Mouse (Mus musculus) testis, adult 2 months (tissue): ENCODE measurements around the gene Mypn. TPM values are rescaled to one million over a fixed set of nuclear protein-coding genes. Genes with fewer than 3 reads are reported as not detected.

Source experiments
- H3K27ac ChIP-seq: fragments of 200-500 bp; 2 replicates; pipeline ENCODE4 v1.5.1; 2012; ENCODE audit warnings: low read depth, low read length; ENCODE audit not compliant: control insufficient read depth, insufficient read depth
- H3K27me3 ChIP-seq: fragments of 200-500 bp; 2 replicates; pipeline ENCODE4 v1.6.1; 2012; ENCODE audit warnings: mild to moderate bottlenecking, low read length, moderate library complexity; ENCODE audit not compliant: control insufficient read depth, insufficient read depth
- H3K36me3 ChIP-seq: fragments of 200-500 bp; 2 replicates; pipeline ENCODE4 v1.6.1; 2012; ENCODE audit warnings: mild to moderate bottlenecking, low read length; ENCODE audit not compliant: control insufficient read depth, insufficient read depth
- H3K4me1 ChIP-seq: fragments of 200-500 bp; 2 replicates; pipeline ENCODE4 v1.6.1; 2012; ENCODE audit warnings: low read length; ENCODE audit not compliant: control insufficient read depth, insufficient read depth
- H3K4me3 ChIP-seq: fragments of 200-500 bp; 2 replicates; pipeline ENCODE4 v1.5.1; 2012; ENCODE audit warnings: low read depth, mild to moderate bottlenecking, low read length, moderate library complexity, mixed read lengths; ENCODE audit not compliant: control insufficient read depth
- CTCF ChIP-seq: fragments of 200-500 bp; IDR thresholded peaks from 2 replicates; pipeline ENCODE4 v1.5.1; 2012; ENCODE audit warnings: low read depth, mild to moderate bottlenecking, inconsistent platforms, low read length, moderate library complexity; ENCODE audit not compliant: control insufficient read depth, insufficient read depth, insufficient replicate concordance
- POLR2A ChIP-seq: fragments of 200-500 bp; IDR thresholded peaks from 2 replicates; pipeline ENCODE4 v1.6.1; 2012; ENCODE audit warnings: low read depth, mild to moderate bottlenecking, inconsistent platforms, low read length, moderate library complexity; ENCODE audit not compliant: control insufficient read depth
- polyA plus RNA-seq: library from polyadenylated mRNA; depleted of rRNA; stranded (reverse); fragments of >200 nt; gene quantifications from 2 replicates; pipeline ENCODE4 v1.2.3, GENCODE M21; 2012

Mypn gene
- polyA plus RNA-seq, 1 experiment, result 3.2 TPM

GRCm38 (mm10) chr10:63242798-63243435 is 39.2 kb upstream of the Mypn start:
- Histone ChIP-seq H3K36me3 (peaks cover 2% of the 10 kb centered on the region; the same call in 1 of the 2 replicates), H3K4me1 (no peaks in the 10 kb centered on the region; the same call in 1 of the 2 replicates), H3K4me3 (peak overlapping the region; percentile 99; the same call in 1 of the 2 replicates), H3K27ac (peak overlapping the region; percentile 54), H3K27me3 (no peaks in the 10 kb centered on the region)
- TF ChIP-seq CTCF, result no peak
- TF ChIP-seq POLR2A, result no peak

GRCm38 (mm10) chr10:63240868-63241271 is 37.1 kb upstream of the Mypn start:
- no peaks in the 10 kb centered on the region for H3K27me3 ChIP-seq
- no peaks in the 10 kb centered on the region for H3K36me3 ChIP-seq
- no peak for TF ChIP-seq POLR2A
- no peak for TF ChIP-seq CTCF
- no peak overlapping the region for H3K27ac ChIP-seq
- no peaks in the 10 kb centered on the region; the same call in 1 of the 2 replicates for H3K4me1 ChIP-seq
- H3K4me3 ChIP-seq, result no peak overlapping the region

GRCm38 (mm10) chr10:63239848-63240247 is 36.1 kb upstream of the Mypn start:
- H3K27ac ChIP-seq, result no peak overlapping the region
- TF ChIP-seq POLR2A, result no peak
- TF ChIP-seq CTCF, result no peak

GRCm38 (mm10) chr10:63238090-63238489 is 34.3 kb upstream of the Mypn start:
- H3K4me1 ChIP-seq, result no peaks in the 10 kb centered on the region; the same call in 1 of the 2 replicates
- no peak overlapping the region for H3K4me3 ChIP-seq
- H3K27ac ChIP-seq, result no peak overlapping the region
- no peaks in the 10 kb centered on the region for H3K27me3 ChIP-seq
- no peak for TF ChIP-seq POLR2A
- TF ChIP-seq CTCF, result no peak
- H3K36me3 ChIP-seq, result no peaks in the 10 kb centered on the region

More at GRCm38 (mm10) chr10:63239848-63240247, 36.1 kb upstream of the Mypn start:
- no peaks in the 10 kb centered on the region; the same call in 1 of the 2 replicates for H3K4me1 ChIP-seq
- H3K4me3 ChIP-seq, result no peak overlapping the region
- H3K36me3 ChIP-seq, result no peaks in the 10 kb centered on the region
- no peaks in the 10 kb centered on the region for H3K27me3 ChIP-seq

- TF ChIP-seq POLR2A, result no peak
- no peak for TF ChIP-seq CTCF
- H3K4me1 ChIP-seq, result no peaks in the 10 kb centered on the region; the same call in 1 of the 2 replicates
- H3K27me3 ChIP-seq, result no peaks in the 10 kb centered on the region
- H3K4me3 ChIP-seq, result no peak overlapping the region
- H3K27ac ChIP-seq, result no peak overlapping the region
- H3K36me3 ChIP-seq, result no peaks in the 10 kb centered on the region
These were observed 33.5 kb upstream of the Mypn start for GRCm38 (mm10) chr10:63237206-63237605.

- Histone ChIP-seq H3K27me3 (no peaks in the 10 kb centered on the region), H3K4me1 (no peaks in the 10 kb centered on the region; the same call in 1 of the 2 replicates), H3K27ac (no peak overlapping the region), H3K36me3 (no peaks in the 10 kb centered on the region), H3K4me3 (no peak overlapping the region)
- TF ChIP-seq POLR2A (no peak), CTCF (no peak)
These were observed 32.9 kb upstream of the Mypn start for GRCm38 (mm10) chr10:63236663-63237062.

- Histone ChIP-seq H3K4me1 (no peaks in the 10 kb centered on the region; the same call in 1 of the 2 replicates), H3K27me3 (no peaks in the 10 kb centered on the region)
- TF ChIP-seq CTCF, result no peak
- TF ChIP-seq POLR2A, result no peak
These were observed 32.1 kb upstream of the Mypn start for GRCm38 (mm10) chr10:63235889-63236288.

GRCm38 (mm10) chr10:63234133-63234532 is 30.4 kb upstream of the Mypn start:
- no peak overlapping the region for H3K4me3 ChIP-seq
- no peaks in the 10 kb centered on the region for H3K36me3 ChIP-seq
- no peaks in the 10 kb centered on the region for H3K27me3 ChIP-seq
- no peak overlapping the region for H3K27ac ChIP-seq
- no peaks in the 10 kb centered on the region for H3K4me1 ChIP-seq
- TF ChIP-seq POLR2A (no peak), CTCF (no peak)

More at GRCm38 (mm10) chr10:63235889-63236288, 32.1 kb upstream of the Mypn start:
- Histone ChIP-seq H3K36me3 (no peaks in the 10 kb centered on the region), H3K4me3 (no peak overlapping the region), H3K27ac (no peak overlapping the region)
